Mouse (Mus musculus): ENCODE data around the gene Hdgfl3.
"Not testable (repeated sequence)": the region's sequence is repeated elsewhere in the genome, so short reads cannot be mapped to it uniquely, and the experiment has no call there.

The Hdgfl3 gene

DNA sequence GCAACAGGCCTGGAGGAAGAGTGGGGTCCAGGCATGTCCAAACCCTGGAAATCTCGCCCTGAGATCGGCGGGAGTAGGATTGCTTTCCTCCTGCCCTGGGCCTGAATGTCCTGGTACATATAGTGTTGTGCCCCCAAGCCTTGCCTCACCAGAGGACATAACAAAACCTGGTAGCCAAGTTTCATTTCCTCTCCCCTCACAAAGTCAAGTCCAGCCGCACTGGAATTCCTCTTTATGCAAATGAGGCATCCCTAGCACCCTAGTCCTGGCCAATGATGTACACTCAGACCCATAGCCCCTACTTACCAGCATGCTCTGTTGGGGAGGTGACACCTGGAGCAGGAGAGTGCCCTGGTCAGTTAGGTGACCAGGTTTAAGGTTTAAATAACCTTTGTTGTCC lies 78.1 kb downstream of the Hdgfl3 start:
- in situ Hi-C loops (cut with MboI, MseI): no loop called here

DNA sequence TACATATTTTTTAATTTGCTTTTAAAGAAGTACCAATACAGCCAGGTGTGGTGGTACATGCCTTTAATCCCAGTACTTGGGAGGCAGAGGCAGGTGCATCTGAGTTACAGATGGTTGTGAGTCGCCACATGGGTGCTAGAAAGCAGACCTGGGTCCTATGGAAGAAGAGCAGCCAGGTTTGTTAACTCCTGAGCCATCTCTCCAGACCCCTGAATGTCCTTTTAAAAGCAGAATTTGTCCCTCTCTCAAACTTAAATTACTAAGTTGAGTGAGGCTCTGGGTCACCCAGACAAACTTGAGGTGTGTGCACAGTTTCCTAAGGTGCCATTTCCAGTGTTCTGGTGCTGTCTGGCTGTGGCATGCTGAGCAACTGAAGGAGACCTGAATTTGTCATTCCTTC lies 78.6 kb downstream of the Hdgfl3 start, which contains the start of gene Gm10160:
Gene Gm10160 (minus strand): TSS at position 101 of the 400 bp plus-strand sequence.
- in situ Hi-C loops (cut with MboI, MseI): no loop called here

DNA sequence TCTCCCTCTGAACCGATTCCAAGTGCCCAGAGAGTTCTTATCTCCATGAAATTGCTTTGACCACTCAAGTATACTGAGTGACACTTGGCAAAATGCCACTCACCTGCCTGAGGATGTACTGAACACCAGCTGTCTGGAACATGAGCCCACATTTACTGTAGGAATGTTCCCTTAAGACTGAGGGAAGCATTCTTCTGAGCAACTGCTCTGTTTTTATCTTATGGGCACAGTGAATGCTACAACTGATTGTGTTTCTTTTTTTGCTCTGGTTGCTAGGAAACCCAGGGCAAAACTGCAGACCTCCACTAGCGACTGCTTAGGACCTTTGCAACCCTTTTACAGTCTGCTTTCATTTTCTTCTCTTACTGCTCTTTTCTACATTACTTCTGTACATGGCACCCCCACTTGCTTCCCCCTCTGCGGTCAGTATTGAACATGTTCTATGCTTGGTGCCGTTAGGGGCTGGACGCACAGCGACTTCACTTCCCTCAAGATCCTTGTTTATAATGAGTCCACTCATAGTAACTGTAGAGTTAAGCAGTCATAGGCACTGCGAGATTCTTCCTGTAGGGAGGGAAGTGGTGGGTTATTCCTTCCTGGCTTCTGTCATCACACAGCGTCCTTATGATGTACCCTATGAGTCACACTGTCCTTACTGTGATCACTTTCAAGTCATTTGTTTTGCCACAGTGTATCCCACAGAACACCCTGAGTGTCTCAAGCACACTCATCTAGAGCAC lies 79.5 kb downstream of the Hdgfl3 start:
- in situ Hi-C loops (cut with MboI, MseI): no loop called here

DNA sequence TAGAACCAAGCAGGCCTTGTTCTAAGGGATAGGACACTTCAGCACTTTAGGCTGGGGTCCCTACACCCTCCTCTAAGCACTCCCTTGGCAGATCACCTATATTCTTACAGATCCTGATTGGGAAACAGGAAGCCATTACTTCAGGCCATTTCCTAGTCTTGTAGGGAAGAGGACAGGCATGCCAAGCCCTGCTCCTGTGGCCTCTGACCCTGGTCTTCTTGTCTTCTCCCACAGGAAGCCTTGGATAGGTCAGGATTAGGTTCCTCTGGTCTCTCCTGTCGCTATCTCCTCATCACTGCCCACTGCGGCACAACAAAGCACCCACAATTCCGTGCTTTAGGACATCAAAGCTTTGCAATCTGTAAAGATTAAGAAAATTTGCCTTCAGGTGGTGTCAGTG lies 82.6 kb downstream of the Hdgfl3 start:
- in situ Hi-C loops (cut with MboI, MseI): no loop called here

DNA sequence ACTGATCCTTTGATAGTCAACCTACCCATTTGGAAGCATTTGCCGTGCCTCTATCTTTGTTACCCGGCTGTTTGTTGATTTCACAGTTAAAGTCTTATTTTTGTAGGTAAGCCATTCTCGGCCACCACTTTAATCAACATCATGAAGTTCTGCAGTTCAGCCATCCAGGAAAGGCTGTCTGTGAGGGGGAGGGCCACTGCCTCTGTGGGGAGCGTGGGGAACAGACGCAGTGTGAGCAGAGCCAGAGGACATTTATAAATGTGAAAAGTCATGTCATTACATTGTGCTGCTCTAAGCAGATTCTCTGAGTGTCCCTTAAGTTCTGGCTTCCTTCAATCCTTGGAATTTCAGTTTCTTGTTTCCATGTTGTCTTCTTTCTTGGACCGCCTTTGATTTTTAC lies 84.1 kb downstream of the Hdgfl3 start:
- in situ Hi-C loops (cut with MboI, MseI): no loop called here

DNA sequence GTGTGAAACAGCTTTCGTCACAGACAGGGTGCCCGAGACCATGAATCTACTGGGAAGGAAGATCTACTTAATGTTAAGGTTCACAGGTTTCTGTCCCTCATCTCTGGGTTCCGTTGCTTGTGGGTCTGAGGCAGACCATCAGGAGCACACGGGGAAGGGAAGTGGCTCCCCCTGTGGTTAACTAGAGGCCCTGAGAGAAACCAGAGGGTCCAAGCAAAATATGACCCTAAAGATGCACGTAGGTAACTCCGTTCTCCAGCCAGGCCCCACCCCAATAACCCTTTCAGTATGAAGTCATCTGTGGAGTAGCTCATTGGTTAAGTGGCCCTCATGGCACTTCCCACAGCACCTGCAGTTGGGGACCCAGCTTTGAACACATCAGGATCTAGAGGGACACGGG lies 84.6 kb downstream of the Hdgfl3 start:
- in situ Hi-C loops (cut with MboI, MseI): no loop called here

DNA sequence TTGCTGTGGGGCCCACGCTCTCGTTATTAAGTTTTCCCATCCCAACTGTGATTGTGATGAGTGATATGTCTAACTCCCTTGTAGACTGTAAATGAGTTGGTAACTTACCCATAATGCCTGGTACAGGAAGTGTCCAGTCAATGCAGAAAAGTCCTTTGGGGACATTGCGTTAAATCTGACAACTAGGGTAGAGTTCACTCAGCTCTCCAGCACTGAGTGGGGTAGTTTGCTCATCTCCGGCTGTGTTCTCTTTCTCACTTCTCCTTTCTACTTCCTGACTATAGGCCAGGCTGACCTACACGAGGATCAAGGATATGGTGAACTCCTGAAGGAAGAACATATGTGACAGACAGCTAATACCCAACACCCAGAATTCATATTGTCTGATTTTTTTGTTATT lies 85.1 kb downstream of the Hdgfl3 start:
- in situ Hi-C loops (cut with MboI, MseI): no loop called here

DNA sequence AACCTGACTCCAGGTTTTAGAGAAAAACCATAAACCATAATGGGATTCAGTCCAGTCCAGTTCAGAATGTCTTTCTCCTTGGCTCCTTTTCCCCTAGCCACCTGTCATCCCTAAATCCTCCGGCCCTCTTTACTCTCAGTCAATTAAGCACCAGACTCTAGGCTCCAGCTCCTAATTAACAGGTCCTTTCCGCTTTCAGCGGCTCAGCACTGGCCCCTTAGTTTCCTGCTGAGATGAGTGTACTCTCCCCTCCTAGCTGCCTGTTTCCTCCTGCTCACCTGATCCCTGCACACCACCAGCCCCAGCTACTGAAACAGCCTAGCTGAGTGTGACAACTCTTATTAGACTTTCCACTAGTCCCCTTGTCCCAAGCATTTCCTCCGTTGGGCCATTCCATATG lies 86.5 kb downstream of the Hdgfl3 start:
- in situ Hi-C loops (cut with MboI, MseI): no loop called here

DNA sequence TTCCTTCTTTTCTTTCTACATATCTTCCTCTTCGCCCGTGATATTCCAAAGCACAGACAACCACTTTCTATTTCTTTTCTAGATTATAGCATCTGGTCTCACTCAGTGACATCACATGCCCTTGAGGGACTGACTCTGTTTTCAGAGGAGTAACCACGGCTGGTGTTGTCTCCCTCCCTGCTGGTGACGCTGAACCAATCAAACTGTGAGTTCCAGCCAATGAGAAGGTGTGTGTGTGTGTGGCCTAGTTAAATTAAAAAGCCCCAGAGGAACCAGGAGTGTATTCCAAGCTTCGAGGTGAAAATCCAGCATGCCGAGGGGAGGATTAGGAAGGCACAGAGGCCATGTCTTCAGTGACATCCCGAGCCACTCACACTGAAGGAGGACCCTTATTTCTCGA lies 87.3 kb downstream of the Hdgfl3 start:
- in situ Hi-C loops (cut with MboI, MseI): no loop called here

DNA sequence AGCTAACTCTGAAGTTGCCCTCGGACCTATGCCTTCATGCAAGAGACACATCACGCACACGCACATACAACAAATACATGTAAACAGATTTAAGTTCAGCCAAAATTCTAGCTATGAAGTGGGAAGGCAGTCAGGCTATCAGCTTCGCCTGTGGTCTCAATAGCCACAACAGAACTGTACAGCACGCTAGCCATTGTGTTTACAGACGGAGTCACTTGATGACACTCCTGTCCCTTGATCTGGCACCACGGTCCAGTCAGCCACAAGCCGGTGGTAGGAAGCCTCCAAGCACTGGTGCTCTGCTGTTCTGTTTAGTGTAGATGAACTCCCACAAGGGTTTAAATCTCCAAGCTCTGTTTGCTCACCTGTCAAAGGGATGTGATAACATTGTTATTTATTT lies 88.3 kb downstream of the Hdgfl3 start:
- in situ Hi-C loops (cut with MboI, MseI): no loop called here

DNA sequence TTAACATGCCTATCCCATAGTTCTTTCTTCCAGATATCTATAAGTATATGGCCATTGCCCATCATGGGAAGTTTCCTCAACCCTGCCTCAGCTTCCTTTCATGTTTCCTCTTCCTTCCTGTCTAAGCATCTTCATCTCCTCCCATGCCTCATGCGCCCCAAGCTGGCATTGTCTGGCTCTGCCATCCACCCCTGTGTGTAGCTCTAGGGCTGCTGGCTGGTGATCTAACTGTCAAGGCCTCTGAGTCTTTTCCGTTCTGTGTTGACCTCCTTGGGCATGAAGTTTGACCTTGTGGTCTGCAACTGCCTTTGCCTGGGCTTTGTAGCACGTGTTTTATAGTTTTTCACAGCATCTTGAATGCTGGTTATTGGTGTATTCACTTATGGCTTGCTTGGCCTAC lies 89.0 kb downstream of the Hdgfl3 start:
- in situ Hi-C loops (cut with MboI, MseI): no loop called here

DNA sequence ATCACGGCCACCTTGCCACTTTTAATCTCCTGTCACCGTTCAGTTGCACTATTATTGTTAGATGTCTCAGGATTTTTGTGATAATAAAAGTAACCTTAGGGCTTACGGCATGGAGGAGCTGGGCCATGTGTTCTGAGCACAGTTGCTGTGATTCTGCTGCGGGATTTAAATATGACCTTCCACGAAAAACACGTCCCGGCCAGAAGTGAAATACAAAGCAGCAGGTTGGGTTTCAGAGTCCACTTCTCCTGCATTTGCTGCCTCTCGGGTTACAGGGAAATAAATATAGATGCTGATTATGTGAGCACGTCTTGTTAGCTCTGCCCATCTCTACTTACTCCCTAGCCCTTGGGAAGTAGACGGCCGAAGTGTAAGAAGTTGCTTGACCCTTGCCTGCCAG lies 89.5 kb downstream of the Hdgfl3 start:
- in situ Hi-C loops (cut with MboI, MseI): no loop called here

DNA sequence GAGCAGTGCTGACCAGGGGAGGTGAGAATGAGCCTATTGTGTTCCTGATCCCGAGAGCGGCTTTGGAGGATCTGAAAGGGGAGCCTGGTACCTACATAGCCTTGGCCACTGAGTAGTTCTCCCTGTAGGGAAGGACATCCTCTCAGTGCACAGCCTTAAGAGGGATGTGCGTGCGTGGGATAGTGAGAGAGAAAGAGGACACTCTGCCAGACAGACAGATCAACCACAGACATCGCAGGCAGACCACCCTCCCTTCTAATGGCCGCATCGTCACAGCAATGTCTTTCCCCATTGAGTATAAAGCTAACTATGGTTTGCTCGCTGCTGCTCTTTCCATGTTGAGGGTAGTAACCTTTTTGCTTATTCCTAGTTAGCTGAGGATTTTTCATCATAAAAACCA lies 90.4 kb downstream of the Hdgfl3 start:
- in situ Hi-C loops (cut with MboI, MseI): no loop called here

DNA sequence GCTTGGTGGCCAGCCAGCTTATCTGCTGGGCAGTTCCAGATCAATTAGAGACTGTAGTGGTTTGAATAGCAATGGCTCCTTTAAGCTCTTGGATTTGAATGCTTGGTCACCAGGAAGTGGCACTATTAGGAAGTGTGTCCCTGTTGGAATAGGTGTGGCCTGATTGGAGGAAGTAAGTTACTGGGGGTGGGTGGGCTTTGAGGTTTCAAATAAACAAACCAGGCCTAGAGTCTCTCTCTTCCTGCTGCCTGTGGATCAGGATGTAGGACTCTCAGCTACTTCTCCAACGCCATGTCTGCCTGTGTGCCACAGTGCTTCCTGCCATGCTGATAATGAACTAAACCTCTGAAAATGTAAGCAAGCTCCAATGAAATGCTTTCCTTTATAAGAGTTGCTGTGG lies 91.3 kb downstream of the Hdgfl3 start:
- in situ Hi-C loops (cut with MboI, MseI): no loop called here

DNA sequence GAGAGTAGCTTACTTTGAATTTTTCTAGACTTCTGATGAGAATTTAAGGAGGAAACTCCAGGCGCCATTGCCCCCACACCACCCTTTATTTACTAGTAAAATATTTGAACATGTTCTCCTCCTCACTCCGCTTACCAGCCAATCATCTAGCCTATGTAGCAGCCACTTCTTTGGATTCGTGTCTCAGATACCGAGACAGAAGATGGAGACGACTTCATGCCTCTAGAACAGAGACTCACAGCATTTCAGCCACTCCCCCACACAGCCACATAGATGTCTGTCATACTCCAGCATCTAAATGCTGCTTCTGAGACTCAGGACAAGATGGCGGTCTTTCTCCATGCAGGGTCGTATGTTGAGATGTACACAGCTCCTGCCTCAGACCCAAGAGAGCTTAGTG lies 92.1 kb downstream of the Hdgfl3 start:
- in situ Hi-C loops (cut with MboI, MseI): no loop called here

DNA sequence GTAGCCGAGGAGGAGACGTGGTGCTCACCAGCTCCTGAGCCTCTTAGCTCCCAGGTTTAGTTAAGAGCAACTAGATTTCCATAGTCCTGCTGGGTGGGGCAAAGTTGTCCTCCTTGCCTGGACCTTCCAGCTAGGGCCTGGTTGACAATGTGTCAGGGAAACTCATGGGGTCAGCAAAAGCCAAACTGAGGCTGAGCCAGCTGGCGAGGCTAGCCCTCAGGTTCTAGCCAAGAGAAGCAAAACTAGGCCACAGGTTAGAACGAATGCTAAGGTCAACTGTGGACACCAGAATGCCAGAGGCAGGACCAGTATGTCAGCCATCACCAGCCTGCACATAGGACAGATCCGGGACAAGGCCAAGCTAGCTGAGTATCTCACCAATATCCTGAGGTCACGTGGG lies 92.8 kb downstream of the Hdgfl3 start:
- in situ Hi-C loops (cut with MboI, MseI): no loop called here

DNA sequence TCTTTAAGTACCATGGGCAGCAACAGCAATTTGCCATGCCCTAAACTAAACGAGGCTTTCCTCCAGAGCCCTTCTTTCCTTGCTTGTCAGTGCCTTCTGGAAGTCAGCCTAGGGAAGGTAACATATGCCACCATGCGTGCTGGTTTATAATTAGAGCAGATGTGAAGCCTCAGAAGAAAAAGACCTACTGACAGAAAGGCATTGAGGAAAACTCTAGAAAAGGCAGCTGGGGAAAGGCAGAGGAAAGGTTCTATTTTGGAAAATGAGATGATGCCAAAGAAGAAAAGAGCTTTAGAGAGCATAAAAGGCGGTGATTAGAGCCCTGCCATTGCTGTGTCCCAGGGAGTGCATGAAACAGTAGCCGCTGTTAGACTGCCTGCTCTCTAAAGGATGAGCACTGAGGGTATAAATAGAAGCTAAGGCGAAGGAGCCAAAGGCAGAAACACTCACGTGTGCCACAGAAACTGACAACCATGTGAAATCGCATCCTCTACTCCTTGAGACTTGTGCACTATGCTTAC lies 93.6 kb downstream of the Hdgfl3 start:
- in situ Hi-C loops (cut with MboI, MseI): no loop called here

DNA sequence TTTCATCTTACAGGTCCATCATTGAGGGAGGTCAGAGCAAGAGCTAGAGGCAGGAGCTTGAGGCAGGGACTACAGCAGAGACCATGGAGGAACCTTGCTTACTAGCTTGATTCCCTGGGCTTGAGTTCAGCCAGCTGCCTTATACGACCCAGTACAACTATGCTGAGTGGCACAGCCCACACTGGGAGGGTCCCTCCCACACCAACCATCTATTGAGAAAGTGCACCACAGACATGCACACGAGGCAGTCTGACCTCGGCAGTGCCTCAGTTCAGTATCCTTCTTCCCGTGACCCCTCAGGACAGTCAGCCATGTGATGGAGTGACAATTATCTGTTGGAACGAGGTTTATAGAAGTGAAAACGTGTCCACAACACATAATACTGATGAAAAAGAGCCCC lies 94.5 kb downstream of the Hdgfl3 start:
- in situ Hi-C loops (cut with MboI, MseI): no loop called here

DNA sequence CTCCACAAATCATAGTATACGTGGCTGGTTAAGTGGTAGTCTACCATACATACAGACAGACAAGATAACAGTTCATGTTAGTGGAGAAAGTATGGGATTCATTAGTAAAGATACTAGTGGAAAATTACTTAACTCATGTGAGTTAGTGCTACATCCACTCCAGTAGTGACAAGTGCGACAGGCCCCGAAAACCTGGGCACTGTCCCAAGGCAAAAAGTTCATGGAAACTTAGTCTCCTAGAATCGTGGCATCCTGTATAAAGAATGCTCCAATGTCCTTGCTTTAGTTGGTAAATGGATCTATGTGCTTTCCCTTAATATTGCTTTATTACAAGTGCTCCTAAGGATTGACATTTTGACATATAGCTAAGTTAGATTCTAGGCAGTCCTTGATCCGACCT lies 96.5 kb downstream of the Hdgfl3 start:
- in situ Hi-C loops (cut with MboI, MseI): not testable (repeated sequence)

DNA sequence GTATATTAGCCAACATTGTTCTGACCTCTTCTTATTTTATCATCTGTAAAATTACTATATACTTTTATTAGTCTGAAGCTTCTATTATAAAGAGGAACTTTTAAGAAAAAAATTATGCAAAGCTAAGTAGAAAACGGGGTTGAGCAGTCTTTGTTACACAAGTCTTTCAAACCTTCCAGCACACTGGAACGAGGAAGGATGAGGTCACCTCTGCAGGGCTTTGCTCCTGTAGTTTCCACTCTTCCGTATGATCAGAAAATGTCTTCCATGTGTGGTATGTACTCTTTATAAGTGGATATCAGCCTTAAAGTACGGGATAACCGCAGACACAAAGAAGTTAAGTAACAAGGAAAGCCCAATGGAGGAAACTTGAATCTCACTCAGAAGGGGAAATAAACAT lies 98.8 kb downstream of the Hdgfl3 start:
- in situ Hi-C loops (cut with MboI, MseI): no loop called here

DNA sequence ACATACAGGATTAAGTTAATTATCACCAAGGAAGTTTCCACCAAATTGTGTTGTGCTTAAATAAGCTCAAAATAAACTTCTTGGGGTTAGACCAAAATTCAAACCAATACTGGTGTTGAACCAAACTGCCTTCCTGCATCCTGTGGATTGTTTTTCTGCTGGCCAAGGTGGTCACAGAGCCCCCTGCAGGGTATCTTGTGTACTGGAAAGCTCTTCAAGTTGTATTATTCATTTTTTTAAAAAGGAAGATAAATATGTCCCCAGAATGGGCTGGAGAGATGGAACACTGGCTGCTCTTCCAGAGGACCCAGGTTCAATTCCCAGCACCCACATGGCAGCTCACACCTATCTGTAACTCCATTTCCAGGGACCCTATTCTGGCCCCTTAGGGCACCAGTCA lies 99.4 kb downstream of the Hdgfl3 start:
- in situ Hi-C loops (cut with MboI, MseI): no loop called here
